ENCODE assay signal across 10 mouse cellular contexts in genomic region chr14:62251999-62252398, GRCm38 (mm10). TPM values are rescaled to one million over a fixed set of nuclear protein-coding genes. Genes with fewer than 3 reads are reported as not detected.
A peak's percentile ranks its signal among the peaks of the same experiment; 100 is the strongest.
DNase-seq lines count a peak whose midpoint lies in the region; ATAC-seq and TF ChIP-seq lines count a peak whose summit lies in the region.
"Had no signal": no experiment of that assay in that cellular context is flagged by ENCODE, and none has a peak within 500 bp of the region (broad histone marks: within the 10 kb centered on the region; RNA-seq: fewer than 3 reads in every experiment).

No protein-coding gene starts in this region.

- peak; percentile 55 for DNase-seq in liver, adult 2 months (ENCODE audit: extremely low read depth, low read depth, low spot score)
- DNase-seq in liver, embryonic 11.5 days (ENCODE audit: low spot score): no peak
- DNase-seq in c-Kit-positive CD71-negative TER-119-negative erythroid progenitor cells, embryonic 14.5 days (ENCODE audit: low read depth): peak; percentile 74
- DNase-seq in hindbrain, postnatal 0 days (ENCODE audit: low spot score): peak; percentile 87
- peak; percentile 34 for DNase-seq in left cerebral cortex, adult 11 months (ENCODE audit: low spot score)
- DNase-seq in mesoderm, embryonic 11.5 days (ENCODE audit: low read depth, low spot score): peak; percentile 87
- DNase-seq in spleen, postnatal 4 days (ENCODE audit: low spot score in 2 of 2): peak; percentile 25 to 65

- WGBS in liver, adult 2 months: 11% methylated on average over 4 of the region's 4 CpGs
- WGBS in liver, embryonic 11.5 days: 7% methylated on average over 4 of the region's 4 CpGs
- 6% methylated on average over 4 of the region's 4 CpGs for WGBS in forebrain, embryonic 13.5 days
- 8% methylated on average over 4 of the region's 4 CpGs for WGBS in hindbrain, postnatal 0 days

- no peak for ATAC-seq in liver, embryonic 11.5 days (replicated peaks; ENCODE audit: low FRiP score)
- peak; percentile 87 for ATAC-seq in forebrain, embryonic 13.5 days
- ATAC-seq in hindbrain, postnatal 0 days: peak; percentile 84

- TF ChIP-seq POLR2A in liver, adult 2 months (IDR thresholded peaks at IDR 0.05; ENCODE audit: extremely low read depth, insufficient read depth, low read length): no peak

- H3K27ac ChIP-seq in liver, adult 2 months (replicated peaks; ENCODE audit: insufficient read depth, low read depth, low read length): no peak overlapping the region
- no peak overlapping the region for H3K27ac ChIP-seq in liver, embryonic 11.5 days (ENCODE audit: low read depth, low read length)
- H3K27ac ChIP-seq in forebrain, embryonic 13.5 days: no peak overlapping the region
- no peak overlapping the region for H3K27ac ChIP-seq in hindbrain, postnatal 0 days
- H3K27ac ChIP-seq: embryonic facial prominence, embryonic 12.5 days; stomach, embryonic 15.5 days had no signal

- H3K9me3 ChIP-seq in liver, embryonic 11.5 days (ENCODE audit: control insufficient read depth, low read length): no peaks in the 10 kb centered on the region
- H3K9me3 ChIP-seq in forebrain, embryonic 13.5 days (replicated peaks): no peaks in the 10 kb centered on the region
- H3K9me3 ChIP-seq in hindbrain, postnatal 0 days (ENCODE audit: low read length): no peaks in the 10 kb centered on the region
- H3K9me3 ChIP-seq: embryonic facial prominence, embryonic 12.5 days; stomach, embryonic 15.5 days had no signal

- peaks cover 7% of the 10 kb centered on the region for H3K4me1 ChIP-seq in liver, adult 2 months (ENCODE audit: control insufficient read depth, insufficient read depth, low read length)
- H3K4me1 ChIP-seq in liver, embryonic 11.5 days (replicated peaks; ENCODE audit: control insufficient read depth, insufficient read depth, low read length): no peaks in the 10 kb centered on the region
- peaks cover 6% of the 10 kb centered on the region; the same call in 1 of the 2 replicates for H3K4me1 ChIP-seq in forebrain, embryonic 13.5 days
- H3K4me1 ChIP-seq in hindbrain, postnatal 0 days (ENCODE audit: insufficient read depth, low read length): no peaks in the 10 kb centered on the region
- H3K4me1 ChIP-seq: embryonic facial prominence, embryonic 12.5 days; stomach, embryonic 15.5 days had no signal

- no peaks in the 10 kb centered on the region for H3K27me3 ChIP-seq in liver, adult 2 months (ENCODE audit: control insufficient read depth, insufficient read depth, low read length)
- no peaks in the 10 kb centered on the region for H3K27me3 ChIP-seq in liver, embryonic 11.5 days (replicated peaks; ENCODE audit: control insufficient read depth, insufficient read depth, low read length)
- H3K27me3 ChIP-seq in forebrain, embryonic 13.5 days: no peaks in the 10 kb centered on the region
- no peaks in the 10 kb centered on the region for H3K27me3 ChIP-seq in hindbrain, postnatal 0 days (ENCODE audit: insufficient read depth, low read length)
- H3K27me3 ChIP-seq: embryonic facial prominence, embryonic 12.5 days; stomach, embryonic 15.5 days had no signal

- H3K4me2 ChIP-seq in liver, embryonic 11.5 days: no peak overlapping the region
- H3K4me2 ChIP-seq in forebrain, embryonic 13.5 days: no peak overlapping the region
- no peak overlapping the region for H3K4me2 ChIP-seq in hindbrain, postnatal 0 days (ENCODE audit: low read depth, low read length)
- H3K4me2 ChIP-seq: embryonic facial prominence, embryonic 12.5 days; stomach, embryonic 15.5 days had no signal

- peak; percentile 57 for TF ChIP-seq CTCF in liver, adult 2 months (IDR thresholded peaks at IDR 0.05; ENCODE audit: low read depth, low read length)
- TF ChIP-seq CTCF in hindbrain, postnatal 0 days (IDR thresholded peaks at IDR 0.05; ENCODE audit: low read depth): peak; percentile 90

- no peak overlapping the region for H3K4me3 ChIP-seq in liver, adult 2 months (ENCODE audit: insufficient read depth, low read depth, low read length)
- no peak overlapping the region for H3K4me3 ChIP-seq in liver, embryonic 11.5 days (ENCODE audit: low read depth, low read length)
- no peak overlapping the region for H3K4me3 ChIP-seq in forebrain, embryonic 13.5 days
- no peak overlapping the region for H3K4me3 ChIP-seq in hindbrain, postnatal 0 days (ENCODE audit: low read length)
- H3K4me3 ChIP-seq: embryonic facial prominence, embryonic 12.5 days; stomach, embryonic 15.5 days had no signal

- no peak overlapping the region for H3K9ac ChIP-seq in liver, adult 2 months (ENCODE audit: low read depth, low read length)
- no peak overlapping the region for H3K9ac ChIP-seq in liver, embryonic 11.5 days (ENCODE audit: low read depth, low read length)
- no peak overlapping the region for H3K9ac ChIP-seq in forebrain, embryonic 13.5 days
- H3K9ac ChIP-seq in hindbrain, postnatal 0 days (replicated peaks; ENCODE audit: low read length): no peak overlapping the region
- H3K9ac ChIP-seq: embryonic facial prominence, embryonic 12.5 days; stomach, embryonic 15.5 days had no signal

- no peaks in the 10 kb centered on the region for H3K79me2 ChIP-seq in liver, adult 2 months (ENCODE audit: control insufficient read depth, insufficient read depth, low read length)

- H3K36me3 ChIP-seq in liver, adult 2 months (ENCODE audit: control insufficient read depth, insufficient read depth, low read length): no peaks in the 10 kb centered on the region
- H3K36me3 ChIP-seq in liver, embryonic 11.5 days (ENCODE audit: control insufficient read depth, insufficient read depth, low read length): no peaks in the 10 kb centered on the region
- H3K36me3 ChIP-seq in forebrain, embryonic 13.5 days (ENCODE audit: poor library complexity, severe bottlenecking): no peaks in the 10 kb centered on the region
- no peaks in the 10 kb centered on the region for H3K36me3 ChIP-seq in hindbrain, postnatal 0 days (ENCODE audit: insufficient read depth, low read length)
- H3K36me3 ChIP-seq: embryonic facial prominence, embryonic 12.5 days; stomach, embryonic 15.5 days had no signal

RNA-seq across cellular contexts. Expression of gene Rnaseh2b, which starts 40.4 kb away (rescaled TPM):
- total RNA-seq in liver, adult 2 months (2014; rRNA removed): 5.6 and 5.9 TPM in 2 replicates
- polyA plus RNA-seq in liver, adult 2 months (2012; rRNA removed): 0.85 and 1.3 TPM in 2 replicates
- polyA plus RNA-seq in liver, embryonic 11.5 days (2014; fragmentation: Nextera tagmentation; extraction: Ambion mirVana): 88.9 and 91.0 TPM in 2 replicates
- polyA plus RNA-seq in forebrain, embryonic 13.5 days (2015; fragmentation: Nextera tagmentation; extraction: Ambion mirVana): 80.0 and 102 TPM in 2 replicates
- total RNA-seq in hindbrain, postnatal 0 days (2014; rRNA removed): 20.4 and 22.3 TPM in 2 replicates
- polyA plus RNA-seq in hindbrain, postnatal 0 days (2015; fragmentation: Nextera tagmentation; extraction: Ambion mirVana): 40.8 and 42.5 TPM in 2 replicates

RNA-seq across cellular contexts. Expression of gene Dleu7, which starts 40.8 kb away (rescaled TPM):
- total RNA-seq in liver, adult 2 months (2014; rRNA removed): 0.20 TPM in 1 of 2 replicates, not detected in the other
- polyA plus RNA-seq in liver, adult 2 months (2012; rRNA removed): 0.05 TPM in 1 of 2 replicates, not detected in the other
- 0.49 and 0.55 TPM in 2 replicates for polyA plus RNA-seq in liver, embryonic 11.5 days (2014; fragmentation: Nextera tagmentation; extraction: Ambion mirVana)
- 17.4 and 20.4 TPM in 2 replicates for polyA plus RNA-seq in forebrain, embryonic 13.5 days (2015; fragmentation: Nextera tagmentation; extraction: Ambion mirVana)
- total RNA-seq in hindbrain, postnatal 0 days (2014; rRNA removed): 22.1 and 31.2 TPM in 2 replicates
- 16.2 and 16.8 TPM in 2 replicates for polyA plus RNA-seq in hindbrain, postnatal 0 days (2015; fragmentation: Nextera tagmentation; extraction: Ambion mirVana)

Comparison
In these comparisons a context has a peak if more than half of its experiments do, and no peak if none do; other contexts are left out.
1. RNA of gene Rnaseh2b, which starts 40.4 kb away (polyA plus RNA-seq): 80.0 to 102 TPM in forebrain, embryonic 13.5 days, 88.9 to 91.0 TPM in liver, embryonic 11.5 days and 40.8 to 42.5 TPM in hindbrain, postnatal 0 days; 0.85 to 1.3 TPM in liver, adult 2 months; every median in the first group is over 10 times any median in the second.
2. RNA of gene Dleu7, which starts 40.8 kb away (polyA plus RNA-seq): 17.4 to 20.4 TPM in forebrain, embryonic 13.5 days and 16.2 to 16.8 TPM in hindbrain, postnatal 0 days; 0.49 to 0.55 TPM in liver, embryonic 11.5 days and 0.05 TPM in liver, adult 2 months; every median in the first group is over 10 times any median in the second.